Mouse (Mus musculus) ES-E14 (cell line): Measurements from ENCODE around the gene Il34. TPM values are rescaled to one million over a fixed set of nuclear protein-coding genes. Genes with fewer than 3 reads are reported as not detected.
A peak's percentile ranks its signal among the peaks of the same experiment; 100 is the strongest.

ENCODE experiments used
- DNase-seq: peaks from one replicate; pipeline ENCODE4 v3.0.0-alpha.2; 2013; ENCODE audit warnings: low read depth, low spot score
- H3K27ac ChIP-seq: 2 replicates; pipeline ENCODE4 v1.5.1; 2012; ENCODE audit warnings: low read depth, mild to moderate bottlenecking, low read length, moderate library complexity, mixed read lengths; ENCODE audit not compliant: poor library complexity, insufficient read depth, severe bottlenecking
- H3K36me3 ChIP-seq: 2 replicates; pipeline ENCODE4 v1.6.1; 2012; ENCODE audit warnings: mild to moderate bottlenecking, low read length, moderate library complexity, mixed read lengths; ENCODE audit not compliant: control insufficient read depth, poor library complexity, insufficient read depth, severe bottlenecking
- H3K4me1 ChIP-seq, 2 experiments: fragments of 150-350 bp in 1 of 2; sonication (generic) in 1 of 2; 2 replicates each; pipeline ENCODE4 v1.6.1; 2012; ENCODE audit warnings: low read length in 2 of 2, mild to moderate bottlenecking in 1 of 2, mixed read lengths in 1 of 2; ENCODE audit not compliant: control insufficient read depth in 2 of 2, insufficient read depth in 2 of 2, poor library complexity in 1 of 2
- H3K4me3 ChIP-seq, 2 experiments: fragments of 150-350 bp in 1 of 2; sonication (generic) in 1 of 2; 2 replicates each; pipeline ENCODE4 v1.5.1; 2012; ENCODE audit warnings: low read length in 2 of 2, low read depth in 1 of 2, mild to moderate bottlenecking in 1 of 2, mixed read lengths in 1 of 2; ENCODE audit not compliant: insufficient read depth in 1 of 2, poor library complexity in 1 of 2, severe bottlenecking in 1 of 2
- H3K9ac ChIP-seq: 2 replicates; pipeline ENCODE4 v1.6.1; 2012; ENCODE audit warnings: low read depth, mild to moderate bottlenecking, low read length, mixed read lengths; ENCODE audit not compliant: poor library complexity, insufficient read depth, severe bottlenecking
- H3K9me3 ChIP-seq: fragments of 150-350 bp; sonication (generic); 2 replicates; pipeline ENCODE4 v1.6.1; 2012; ENCODE audit warnings: low read depth, mild to moderate bottlenecking, low read length; ENCODE audit not compliant: control insufficient read depth, insufficient read depth
- CHD2 ChIP-seq: IDR thresholded peaks from 2 replicates; pipeline ENCODE4 v1.6.1; 2014; ENCODE audit warnings: mild to moderate bottlenecking, low read depth, low read length, inconsistent platforms
- HCFC1 ChIP-seq: IDR thresholded peaks from 2 replicates; pipeline ENCODE4 v1.6.1; 2012; ENCODE audit warnings: low read length, inconsistent platforms, borderline replicate concordance; ENCODE audit not compliant: insufficient read depth
- MAFK ChIP-seq: IDR thresholded peaks from 2 replicates; pipeline ENCODE4 v1.6.1; 2014; ENCODE audit warnings: mild to moderate bottlenecking, low read depth, low read length, inconsistent platforms; ENCODE audit not compliant: insufficient read depth
- ZC3H11A ChIP-seq: IDR thresholded peaks from 2 replicates; pipeline ENCODE4 v1.6.1; 2012; ENCODE audit warnings: low read depth, mild to moderate bottlenecking, inconsistent platforms, low read length, borderline replicate concordance
- ZNF384 ChIP-seq: IDR thresholded peaks from 2 replicates; pipeline ENCODE4 v1.6.1; 2012; ENCODE audit warnings: low read depth, low read length, inconsistent platforms
- in situ Hi-C, 2 experiments: fragments of 600-800 bp; cut with MboI; formaldehyde crosslinking; loops; one replicate each; pipeline ENCODE4 v1.15.1; 2025; ENCODE audit warnings: low sequenced_read_pairs in 2 of 2, inconsistent platforms in 1 of 2; ENCODE audit not compliant: unreplicated experiment in 2 of 2
- total RNA-seq: library from RNA; depleted of rRNA; stranded (reverse); fragments of 300-350 nt; gene quantifications from 2 replicates; pipeline ENCODE4 v1.2.3, GENCODE M21; 2012

The Il34 gene
- total RNA-seq, 1 experiment: 4.6 TPM

GRCm38 (mm10) chr8:110755511-110756170 lies 50.1 kb downstream of the Il34 start:
- Histone ChIP-seq H3K4me1 (peaks cover 4 to 49% of the 10 kb centered on the region in 2 experiments; a peak in 3 of 4 replicates), H3K36me3 (no peaks in the 10 kb centered on the region), H3K9me3 (no peaks in the 10 kb centered on the region), H3K9ac (no peak overlapping the region; the same call in 1 of the 2 replicates), H3K4me3 (peak overlapping the region; percentile 3 to 23), H3K27ac (peak overlapping the region; percentile 51)
- in situ Hi-C loops: no loop called here
- TF ChIP-seq ZC3H11A (no peak), MAFK (no peak), CHD2 (no peak), ZNF384 (no peak), HCFC1 (no peak)
- DNase-seq: no peak

GRCm38 (mm10) chr8:110754713-110755112 lies 51.0 kb downstream of the Il34 start:
- in situ Hi-C loops: no loop called here
- H3K4me3 ChIP-seq: 0 out of 4 replicates have a peak overlapping the region, but pooled peaks of 1 of the 2 experiments have one; percentile 11
- H3K9ac ChIP-seq: peak overlapping the region; percentile 19; the same call in 1 of the 2 replicates
- H3K36me3 ChIP-seq: no peaks in the 10 kb centered on the region
- no peaks in the 10 kb centered on the region for H3K9me3 ChIP-seq
- peak overlapping the region; percentile 45; the same call in 1 of the 2 replicates for H3K27ac ChIP-seq
- H3K4me1 ChIP-seq: peaks cover 2 to 44% of the 10 kb centered on the region in 2 experiments; a peak in 3 of 4 replicates
- TF ChIP-seq MAFK: no peak
- TF ChIP-seq ZNF384: no peak
- TF ChIP-seq CHD2: no peak
- no peak for TF ChIP-seq HCFC1
- TF ChIP-seq ZC3H11A: no peak
- no peak for DNase-seq

- no peak overlapping the region for H3K27ac ChIP-seq
- in situ Hi-C loops: no loop called here
- H3K36me3 ChIP-seq: no peaks in the 10 kb centered on the region
- peaks cover 2 to 24% of the 10 kb centered on the region in 2 experiments; a peak in 3 of 4 replicates for H3K4me1 ChIP-seq
- no peak overlapping the region for H3K4me3 ChIP-seq
- no peak for DNase-seq
- TF ChIP-seq MAFK (no peak), ZNF384 (no peak), HCFC1 (no peak), ZC3H11A (no peak), CHD2 (no peak)
- no peak overlapping the region for H3K9ac ChIP-seq
- no peaks in the 10 kb centered on the region for H3K9me3 ChIP-seq
Observed at GRCm38 (mm10) chr8:110751490-110751889, 54.2 kb downstream of the Il34 start.

DNA sequence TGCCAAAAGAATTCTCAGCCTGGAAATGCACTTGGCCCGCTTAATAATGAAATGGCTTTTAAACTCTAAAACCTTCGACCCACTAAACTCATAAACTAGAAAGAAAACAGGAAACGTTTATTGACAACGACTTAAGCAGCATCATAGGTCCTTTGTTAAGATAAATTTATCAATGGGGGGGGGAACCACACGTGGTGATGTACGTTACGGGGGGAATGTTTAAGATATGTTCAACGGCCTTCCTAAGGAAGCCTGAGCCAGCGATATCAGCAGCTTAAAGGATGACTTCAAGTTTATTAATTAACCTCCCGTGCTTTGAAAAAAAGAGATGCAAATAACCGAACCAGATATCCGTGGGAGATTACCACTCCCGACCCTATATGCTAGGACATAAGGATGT lies 55.5 kb downstream of the Il34 start:
- Histone ChIP-seq H3K4me1 (peaks cover 0 to 14% of the 10 kb centered on the region in 2 experiments; a peak in 2 of 4 replicates), H3K4me3 (no peak overlapping the region), H3K36me3 (no peaks in the 10 kb centered on the region), H3K9ac (no peak overlapping the region), H3K27ac (no peak overlapping the region), H3K9me3 (no peaks in the 10 kb centered on the region)
- in situ Hi-C loops: no loop called here
- no peak for TF ChIP-seq HCFC1
- TF ChIP-seq CHD2: no peak
- TF ChIP-seq ZC3H11A: no peak
- TF ChIP-seq ZNF384: no peak
- DNase-seq: no peak
